In the genomic region with DNA sequence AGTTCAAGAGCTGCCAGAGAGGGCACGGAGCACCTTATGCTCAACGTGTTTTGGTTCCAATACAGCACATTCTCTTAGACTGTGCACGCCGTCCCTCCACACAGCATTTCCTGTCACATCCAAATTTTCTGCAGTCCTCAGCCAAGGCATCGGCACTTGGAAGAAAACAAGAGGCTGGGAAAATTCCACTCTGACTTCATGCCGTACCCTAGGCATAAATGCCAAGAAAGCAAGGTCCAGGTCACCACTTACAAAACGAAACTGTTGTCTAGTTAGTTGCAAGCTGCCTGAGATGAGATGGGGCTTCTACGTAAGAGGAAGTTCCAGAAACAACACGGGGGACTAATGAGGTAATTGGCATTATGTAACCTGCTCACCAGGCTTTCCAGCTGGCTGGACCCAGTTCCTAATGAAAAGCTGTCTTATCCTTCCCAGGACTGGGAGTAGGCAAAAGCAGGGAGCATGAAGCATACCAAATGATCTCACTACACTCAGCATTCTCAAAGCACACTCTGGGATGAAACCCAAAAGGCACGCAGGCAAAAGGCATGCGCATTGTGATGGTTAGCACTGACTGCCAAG, we compare ENCODE assay signal across 8 mouse cellular contexts.
A peak's percentile ranks its signal among the peaks of the same experiment; 100 is the strongest.
DNase-seq lines count a peak whose midpoint lies in the region; ATAC-seq and TF ChIP-seq lines count a peak whose summit lies in the region.

No protein-coding gene starts in this region.

- no peaks in the 10 kb centered on the region for H3K9me3 ChIP-seq in heart, embryonic 10.5 days
- H3K9me3 ChIP-seq in limb, embryonic 10.5 days (replicated peaks): no peaks in the 10 kb centered on the region

- peak; percentile 98 for DNase-seq in heart, adult 11 months
- DNase-seq in heart, embryonic 10.5 days (ENCODE audit: low spot score): no peak
- DNase-seq in Patski (ENCODE audit: low read depth, low spot score): peak; percentile 92
- DNase-seq in heart, postnatal 36 days: peak; percentile 43 to 48
- DNase-seq in left cerebral cortex, adult 2 months (ENCODE audit: extremely low spot score in 1 of 2, low spot score in 2 of 2): peak; percentile 44 to 52
- peak; percentile 65 to 79 for DNase-seq in right cerebral cortex, postnatal 10 days (ENCODE audit: low spot score in 2 of 2)
- no peak for DNase-seq in limb, embryonic 10.5 days (ENCODE audit: low spot score)

- no peak for TF ChIP-seq POLR2A in cortical plate, adult 2 months (IDR thresholded peaks at IDR 0.05; ENCODE audit: extremely low read depth, insufficient read depth, low read length)

- H3K27me3 ChIP-seq in heart, embryonic 10.5 days (ENCODE audit: insufficient read depth, poor library complexity, severe bottlenecking): no peaks in the 10 kb centered on the region
- H3K27me3 ChIP-seq in Patski: no peaks in the 10 kb centered on the region
- H3K27me3 ChIP-seq in limb, embryonic 10.5 days (ENCODE audit: low read depth, poor library complexity, severe bottlenecking): no peaks in the 10 kb centered on the region

- CTCF ChIA-PET in Patski (lab: Charles Lee): no interaction called here

- no peak overlapping the region for H3K27ac ChIP-seq in heart, embryonic 10.5 days
- H3K27ac ChIP-seq in cortical plate, adult 2 months (ENCODE audit: insufficient read depth, low read length): 0 out of 2 replicates have a peak overlapping the region, but pooled peaks have one; percentile 2
- peak overlapping the region; percentile 65 for H3K27ac ChIP-seq in left cerebral cortex, adult 2 months
- H3K27ac ChIP-seq in limb, embryonic 10.5 days: no peak overlapping the region

- POLR2A ChIA-PET in Patski (lab: Charles Lee): interaction anchor here (1.2 kb wide), 1 partner anchor 444 kb away, joined by 3 read pairs; no protein-coding TSS in a partner anchor

- in situ Hi-C loops in Patski (cut with MboI; ENCODE audit: low pct_unique_long_range_greater_than_20kb): loop anchor here (10.0 to 25.0 kb wide), 2 partner anchors 238 to 595 kb away; a partner anchor contains a TSS

- no peaks in the 10 kb centered on the region for H3K36me3 ChIP-seq in heart, embryonic 10.5 days
- H3K36me3 ChIP-seq in limb, embryonic 10.5 days: no peaks in the 10 kb centered on the region

- 81% methylated on average over 11 of the region's 11 CpGs for WGBS in heart, embryonic 10.5 days
- WGBS in limb, embryonic 10.5 days: 90% methylated on average over 11 of the region's 11 CpGs

- no peak for TF ChIP-seq CTCF in Patski (IDR thresholded peaks at IDR 0.05)
- no peak for TF ChIP-seq CTCF in cortical plate, adult 2 months (IDR thresholded peaks at IDR 0.05; ENCODE audit: extremely low read depth, insufficient read depth, low read length)
- no peak for TF ChIP-seq CTCF in left cerebral cortex, adult 2 months (IDR thresholded peaks at IDR 0.05)

- no peaks in the 10 kb centered on the region for H3K4me1 ChIP-seq in heart, embryonic 10.5 days
- H3K4me1 ChIP-seq in cortical plate, adult 2 months (ENCODE audit: control insufficient read depth, insufficient read depth, low read length): no peaks in the 10 kb centered on the region
- no peaks in the 10 kb centered on the region for H3K4me1 ChIP-seq in limb, embryonic 10.5 days

- intact Hi-C loops in heart, postnatal 36 days (cut with DNase I): no loop called here
- intact Hi-C loops in left cerebral cortex, adult 2 months (cut with DNase I): loop anchor here (1.0 to 5.0 kb wide), 2 partner anchors 120 to 193 kb away; no protein-coding TSS in a partner anchor

- peak; percentile 99 for ATAC-seq in Patski

- no peak overlapping the region for H3K4me3 ChIP-seq in heart, embryonic 10.5 days
- peak overlapping the region; percentile 11 for H3K4me3 ChIP-seq in cortical plate, adult 2 months (ENCODE audit: insufficient read depth, low read length)
- H3K4me3 ChIP-seq in left cerebral cortex, adult 2 months: peak overlapping the region; percentile 26
- H3K4me3 ChIP-seq in limb, embryonic 10.5 days: no peak overlapping the region

Comparison
In these comparisons a context has a peak if more than half of its experiments do, and no peak if none do; other contexts are left out.
1. DNase-seq: peak in heart, adult 11 months (single experiment), Patski (single experiment), heart, postnatal 36 days (2 of 2), left cerebral cortex, adult 2 months (2 of 2) and right cerebral cortex, postnatal 10 days (2 of 2); none in heart, embryonic 10.5 days (single experiment) and limb, embryonic 10.5 days (single experiment).
2. H3K27ac ChIP-seq: peak in cortical plate, adult 2 months (single experiment) and left cerebral cortex, adult 2 months (single experiment); none in heart, embryonic 10.5 days (single experiment) and limb, embryonic 10.5 days (single experiment).
3. H3K4me3 ChIP-seq: peak in cortical plate, adult 2 months (single experiment) and left cerebral cortex, adult 2 months (single experiment); none in heart, embryonic 10.5 days (single experiment) and limb, embryonic 10.5 days (single experiment).